Mouse (Mus musculus) c-Kit-negative CD71-positive TER-119-positive erythroid progenitor cells, embryonic 14.5 days (primary cell): Measurements from ENCODE around the gene Trub2.
"Not testable (repeated sequence)": the region's sequence is repeated elsewhere in the genome, so short reads cannot be mapped to it uniquely, and the experiment has no call there.

Experiments
- DNase-seq: peaks from one replicate; pipeline ENCODE4 v3.0.0-alpha.2; 2013; ENCODE audit warnings: low read depth, low spot score

The Trub2 gene

DNA sequence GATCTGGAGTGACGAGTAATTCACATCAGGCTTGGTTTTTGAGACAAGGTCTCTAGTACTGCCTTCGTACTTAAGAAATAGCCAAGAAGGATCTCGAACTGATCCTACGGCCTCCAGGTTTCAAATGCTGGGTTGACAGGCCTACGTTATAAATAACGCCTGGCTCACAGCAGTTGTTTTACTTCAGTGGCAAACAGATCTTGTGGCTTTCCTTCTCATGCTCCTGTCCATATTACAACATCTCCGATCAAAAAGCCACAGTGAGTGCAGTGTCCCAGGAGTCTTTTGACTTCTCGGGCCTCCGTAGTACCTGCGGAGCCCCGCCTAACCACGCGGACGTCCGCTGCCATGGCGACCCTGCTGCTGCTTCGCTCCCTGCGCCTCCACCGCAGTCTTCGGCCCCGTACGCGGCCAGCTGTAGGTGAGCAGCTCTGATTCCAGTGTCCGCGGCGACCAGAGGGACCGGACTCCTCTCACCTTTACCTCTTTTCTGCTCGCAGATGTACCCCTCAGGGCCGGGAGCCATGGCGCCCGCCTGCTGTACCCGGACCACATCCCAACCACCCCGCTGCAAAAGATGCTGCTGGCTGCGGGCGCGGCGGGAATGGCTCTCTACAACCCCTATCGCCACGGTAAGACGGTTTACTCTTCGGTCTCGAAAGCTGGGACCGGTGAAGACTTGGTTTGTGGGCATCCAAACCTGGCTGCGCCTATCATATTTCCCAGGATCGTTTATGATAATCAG lies at the start of gene Trub2:
TSS of gene Trub2 (minus strand) at position 566 of the 745 bp plus-strand sequence.
- peak; percentile 69 for DNase-seq

- no peak for DNase-seq
Measured at GRCm38 (mm10) chr2:29835391-29835899, 47.1 kb upstream of the Trub2 start.

GRCm38 (mm10) chr2:29833796-29834195 lies 45.5 kb upstream of the Trub2 start:
- no peak for DNase-seq

DNA sequence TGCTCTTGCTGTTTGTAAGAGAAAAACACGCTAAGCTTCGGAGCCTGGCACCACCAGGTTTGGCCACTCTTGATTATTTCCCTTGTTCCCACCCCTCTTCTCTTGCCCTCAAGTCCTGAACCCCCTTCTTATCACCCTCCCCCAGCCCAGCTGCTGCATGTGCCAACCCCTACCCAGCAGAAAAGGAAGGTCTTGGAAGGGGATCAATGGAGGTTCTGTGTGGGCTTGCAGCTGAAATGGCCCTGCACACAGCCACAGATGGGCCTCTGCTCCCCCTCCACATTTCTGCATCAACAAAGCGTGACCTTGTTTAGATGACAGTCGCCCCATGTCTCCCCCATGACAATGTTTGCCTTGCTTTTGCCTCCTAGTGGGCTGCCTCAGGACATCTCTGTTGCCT lies 42.8 kb upstream of the Trub2 start:
- DNase-seq = no peak

DNA sequence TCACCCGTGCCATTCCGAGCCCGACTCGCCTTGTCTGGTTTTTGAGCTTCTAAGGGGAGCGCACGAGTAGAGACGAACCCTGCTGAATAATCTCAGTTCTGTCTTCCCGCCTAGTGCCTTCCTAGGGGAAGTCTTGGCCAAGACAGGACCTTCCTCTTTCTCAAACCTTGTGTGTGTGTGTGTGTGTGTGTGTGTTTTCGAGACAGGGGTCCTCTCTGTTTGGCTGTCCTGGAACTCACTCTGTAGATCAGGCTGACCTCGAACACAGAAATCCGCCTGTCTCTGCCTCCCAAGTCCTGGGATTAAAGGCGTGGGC lies 39.4 kb upstream of the Trub2 start:
- DNase-seq = no peak

- DNase-seq = peak; percentile 93
Measured at GRCm38 (mm10) chr2:29826926-29827708, 38.8 kb upstream of the Trub2 start.

DNA sequence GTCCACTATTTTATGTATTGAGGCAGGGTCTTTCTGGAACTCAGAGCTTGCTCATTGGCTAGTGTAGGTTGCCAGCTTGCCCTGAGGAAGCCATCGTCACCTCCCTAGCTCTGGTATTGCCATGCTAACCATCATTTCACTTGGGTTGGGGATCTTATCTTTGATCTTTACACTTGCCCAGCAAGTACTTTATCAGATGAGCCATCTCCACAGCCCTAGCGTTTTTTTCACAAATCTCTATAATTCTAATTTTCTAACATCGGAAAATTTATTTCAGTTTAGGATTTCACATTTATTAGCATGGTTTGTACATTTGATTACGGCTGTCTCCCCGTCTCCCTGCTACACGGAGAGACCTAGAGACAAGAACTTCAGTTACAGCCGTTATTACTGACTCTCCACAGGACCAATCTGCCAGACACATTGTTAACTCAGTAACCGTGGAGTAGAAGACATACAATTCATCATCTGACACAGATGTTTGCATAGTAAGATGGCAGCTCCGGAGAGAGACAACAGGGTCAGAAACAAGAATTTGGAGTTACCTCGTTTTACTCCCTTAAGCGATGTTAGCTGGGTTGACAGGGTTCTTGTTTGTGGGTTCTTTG lies 38.1 kb upstream of the Trub2 start:
- no peak for DNase-seq

GRCm38 (mm10) chr2:29820025-29820817 lies 31.9 kb upstream of the Trub2 start, which contains the start of gene Urm1:
Gene Urm1 (plus strand): TSS chr2:29820075.
- DNase-seq = no peak

GRCm38 (mm10) chr2:29819363-29819762 lies 31.1 kb upstream of the Trub2 start:
- DNase-seq = no peak

- peak; percentile 62 for DNase-seq
Measured at GRCm38 (mm10) chr2:29817426-29818232, 29.3 kb upstream of the Trub2 start.

DNA sequence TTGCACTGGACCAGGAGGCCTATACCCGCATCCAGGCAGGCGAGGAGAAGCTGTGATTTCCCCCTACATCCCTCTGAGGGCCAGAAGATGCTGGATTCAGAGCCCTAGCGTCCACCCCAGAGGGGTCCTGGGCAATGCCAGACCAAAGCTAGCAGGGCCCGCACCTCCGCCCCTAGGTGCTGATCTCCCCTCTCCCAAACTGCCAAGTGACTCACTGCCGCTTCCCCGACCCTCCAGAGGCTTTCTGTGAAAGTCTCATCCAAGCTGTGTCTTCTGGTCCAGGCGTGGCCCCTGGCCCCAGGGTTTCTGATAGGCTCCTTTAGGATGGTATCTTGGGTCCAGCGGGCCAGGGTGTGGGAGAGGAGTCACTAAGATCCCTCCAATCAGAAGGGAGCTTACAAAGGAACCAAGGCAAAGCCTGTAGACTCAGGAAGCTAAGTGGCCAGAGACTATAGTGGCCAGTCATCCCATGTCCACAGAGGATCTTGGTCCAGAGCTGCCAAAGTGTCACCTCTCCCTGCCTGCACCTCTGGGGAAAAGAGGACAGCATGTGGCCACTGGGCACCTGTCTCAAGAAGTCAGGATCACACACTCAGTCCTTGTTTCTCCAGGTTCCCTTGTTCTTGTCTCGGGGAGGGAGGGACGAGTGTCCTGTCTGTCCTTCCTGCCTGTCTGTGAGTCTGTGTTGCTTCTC lies 27.5 kb upstream of the Trub2 start:
- DNase-seq = no peak

GRCm38 (mm10) chr2:29803400-29803831 lies 15.1 kb upstream of the Trub2 start:
- no peak for DNase-seq

- DNase-seq = no peak
Measured at GRCm38 (mm10) chr2:29802827-29803201, 14.5 kb upstream of the Trub2 start.

- peak; percentile 66 for DNase-seq
Measured at GRCm38 (mm10) chr2:29802075-29802826, 13.9 kb upstream of the Trub2 start, which contains the start of gene Slc27a4. Gene Slc27a4 (plus strand): TSS chr2:29802634.

GRCm38 (mm10) chr2:29792772-29793487 lies 4.6 kb upstream of the Trub2 start:
- no peak for DNase-seq

DNA sequence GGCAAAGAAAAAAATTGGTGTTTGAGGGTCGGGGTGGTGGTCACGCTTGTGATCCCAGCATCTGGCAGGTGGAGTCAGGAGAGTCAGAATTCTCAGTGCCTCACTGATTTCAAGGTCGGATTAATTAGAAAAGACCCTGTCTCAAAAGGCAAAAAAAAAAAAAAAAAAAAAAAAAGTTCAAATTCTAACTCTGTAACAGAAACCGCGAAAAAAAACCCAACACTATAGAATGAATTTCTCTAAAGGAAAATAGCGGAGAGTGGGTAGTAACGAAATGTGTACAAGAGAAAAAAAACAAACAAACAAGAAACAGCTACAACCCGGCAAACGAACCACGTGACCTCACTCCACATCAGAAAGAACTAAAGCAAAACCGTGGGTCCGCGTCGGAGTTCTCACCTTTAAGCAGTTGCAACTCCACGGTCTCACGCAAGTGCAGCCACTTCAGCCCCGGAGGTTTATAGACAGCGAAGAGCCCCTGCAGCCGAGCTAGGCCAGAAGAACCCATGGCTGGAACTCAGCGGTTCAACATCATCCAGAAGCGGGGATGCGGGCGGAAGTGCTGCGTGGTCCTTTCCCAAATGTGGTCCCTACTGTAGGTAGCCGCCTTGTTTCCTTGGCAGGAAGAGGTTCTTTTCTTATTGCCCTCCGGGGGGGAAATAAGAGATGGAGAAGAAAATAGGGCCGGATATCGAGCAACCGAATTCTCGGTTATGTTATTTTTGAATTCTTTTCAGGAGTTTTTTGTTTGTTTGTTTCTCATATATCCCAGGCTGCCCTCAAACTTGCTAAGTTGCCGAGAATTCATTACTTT lies 991 bp downstream of the Trub2 start, which contains the start of gene Coq4:
TSS of gene Coq4 (plus strand) at position 390 of the 814 bp plus-strand sequence.
- peak; percentile 89 for DNase-seq

DNA sequence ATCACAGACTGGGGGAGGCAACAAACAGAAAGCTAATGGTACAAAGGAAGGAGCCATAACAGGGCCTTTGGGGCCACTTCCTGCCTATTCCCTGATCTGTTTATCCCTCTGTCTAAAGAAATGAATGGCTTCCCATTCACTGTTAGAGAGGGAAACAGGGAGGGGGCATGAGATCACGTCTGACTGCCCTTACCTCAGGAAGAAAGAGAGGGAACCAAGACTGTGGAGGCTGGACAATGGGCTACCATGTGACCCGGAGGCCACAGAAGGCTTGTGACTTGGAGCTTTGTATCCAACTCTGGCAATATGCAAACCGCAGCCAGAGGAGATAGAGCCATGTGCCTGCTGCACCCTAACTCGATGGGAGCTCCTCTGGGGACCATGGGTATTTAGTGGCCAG lies 4.0 kb downstream of the Trub2 start:
- DNase-seq = no peak

DNA sequence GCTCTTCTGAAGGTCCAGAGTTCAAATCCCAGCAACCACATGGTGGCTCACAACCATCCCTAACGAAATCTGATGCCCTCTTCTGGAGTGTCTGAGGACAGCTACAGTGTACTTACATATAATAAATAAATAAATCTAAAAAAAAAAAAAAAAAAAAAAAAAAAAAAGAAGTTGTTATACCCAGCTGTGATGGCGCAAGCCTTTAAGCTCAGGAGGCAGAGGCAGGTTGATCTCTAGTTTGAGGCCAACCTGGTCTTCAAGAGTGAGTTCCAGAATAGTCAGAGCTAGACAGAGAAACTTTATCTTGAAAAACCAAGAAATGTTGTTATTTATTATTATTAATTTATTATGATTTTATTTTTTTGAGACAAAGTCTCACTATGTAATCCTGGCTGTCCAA lies 7.0 kb downstream of the Trub2 start:
- DNase-seq = not testable (repeated sequence)
